ENCODE assay signal across 8 mouse cellular contexts in the genomic region with DNA sequence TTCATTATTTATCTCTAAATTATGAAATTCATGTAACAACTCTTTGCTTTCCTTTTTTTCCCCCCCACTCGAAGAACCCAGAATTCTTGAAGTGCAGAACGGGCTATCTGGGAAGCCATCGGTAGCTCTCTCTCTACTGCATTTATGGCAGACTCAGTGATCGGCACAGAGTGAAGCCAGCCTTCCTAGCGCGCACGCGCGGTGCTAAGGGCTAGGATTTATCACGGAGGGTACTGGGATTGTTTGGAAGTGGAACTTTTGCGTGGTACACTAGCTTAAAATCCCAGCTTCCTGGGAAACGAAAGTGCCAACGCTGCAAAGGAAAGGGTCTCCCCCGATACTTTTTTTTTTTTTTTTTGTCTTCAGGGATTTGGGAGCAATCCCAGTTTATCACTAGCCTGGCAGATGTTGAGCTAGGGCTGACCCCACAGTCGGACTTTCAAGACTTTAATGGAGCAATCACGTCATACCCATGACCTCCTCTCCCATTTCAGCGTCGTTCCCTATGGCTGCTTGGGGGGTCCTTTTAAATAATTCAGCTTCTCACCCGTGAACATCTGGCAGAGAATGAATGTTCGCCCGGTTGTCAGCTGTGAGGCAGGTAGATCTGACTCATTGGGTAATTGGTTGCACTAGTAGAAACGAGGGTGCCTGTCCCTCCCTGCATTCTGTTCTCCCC.
DNase-seq lines count a peak whose midpoint lies in the region; ATAC-seq lines count a peak whose summit lies in the region.

No protein-coding gene starts in this region.

- ATAC-seq in forebrain, embryonic 13.5 days: no peak
- ATAC-seq in forebrain, embryonic 15.5 days (replicated peaks): no peak
- no peak for ATAC-seq in heart, embryonic 16.5 days (replicated peaks; ENCODE audit: extremely low read depth, insufficient read depth, low FRiP score)
- no peak for ATAC-seq in neural tube, embryonic 13.5 days (ENCODE audit: low read depth)

- H3K27me3 ChIP-seq in forebrain, embryonic 13.5 days: no peaks in the 10 kb centered on the region; the same call in 1 of the 2 replicates
- no peaks in the 10 kb centered on the region for H3K27me3 ChIP-seq in forebrain, embryonic 15.5 days
- H3K27me3 ChIP-seq in heart, embryonic 16.5 days (ENCODE audit: control insufficient read depth, insufficient read depth, low read length): no peaks in the 10 kb centered on the region
- H3K27me3 ChIP-seq in neural tube, embryonic 13.5 days: peaks cover 51% of the 10 kb centered on the region

- no peaks in the 10 kb centered on the region for H3K36me3 ChIP-seq in forebrain, embryonic 13.5 days (ENCODE audit: poor library complexity, severe bottlenecking)
- no peaks in the 10 kb centered on the region for H3K36me3 ChIP-seq in forebrain, embryonic 15.5 days
- H3K36me3 ChIP-seq in heart, embryonic 16.5 days (ENCODE audit: control insufficient read depth, insufficient read depth): no peaks in the 10 kb centered on the region
- H3K36me3 ChIP-seq in neural tube, embryonic 13.5 days: no peaks in the 10 kb centered on the region

- H3K27ac ChIP-seq in forebrain, embryonic 13.5 days: no peak overlapping the region
- H3K27ac ChIP-seq in forebrain, embryonic 15.5 days (replicated peaks): no peak overlapping the region
- no peak overlapping the region for H3K27ac ChIP-seq in heart, embryonic 16.5 days (ENCODE audit: low read length)
- H3K27ac ChIP-seq in neural tube, embryonic 13.5 days (replicated peaks): no peak overlapping the region

- peak overlapping the region; percentile 19 for H3K4me2 ChIP-seq in forebrain, embryonic 13.5 days
- no peak overlapping the region; the same call in 1 of the 2 replicates for H3K4me2 ChIP-seq in forebrain, embryonic 15.5 days (replicated peaks)
- peak overlapping the region; percentile 56 for H3K4me2 ChIP-seq in heart, embryonic 16.5 days (ENCODE audit: low read depth, low read length)
- peak overlapping the region; percentile 41 for H3K4me2 ChIP-seq in neural tube, embryonic 13.5 days

- peaks cover 10% of the 10 kb centered on the region; the same call in 1 of the 2 replicates for H3K4me1 ChIP-seq in forebrain, embryonic 13.5 days
- H3K4me1 ChIP-seq in forebrain, embryonic 15.5 days: peaks cover 10% of the 10 kb centered on the region; the same call in 1 of the 2 replicates
- peaks cover 4% of the 10 kb centered on the region; the same call in 1 of the 2 replicates for H3K4me1 ChIP-seq in heart, embryonic 16.5 days (ENCODE audit: control insufficient read depth, insufficient read depth, low read length)
- peaks cover 25% of the 10 kb centered on the region for H3K4me1 ChIP-seq in neural tube, embryonic 13.5 days (replicated peaks)

- WGBS in forebrain, embryonic 13.5 days: 36% methylated on average over 22 of the region's 22 CpGs
- 38% methylated on average over 22 of the region's 22 CpGs for WGBS in forebrain, embryonic 15.5 days
- WGBS in heart, embryonic 16.5 days: 49% methylated on average over 22 of the region's 22 CpGs
- WGBS in neural tube, embryonic 13.5 days: 24% methylated on average over 22 of the region's 22 CpGs

- DNase-seq in adrenal gland, adult 2 months: peak; percentile 58
- peak; percentile 46 to 52 for DNase-seq in kidney, postnatal 25 days
- DNase-seq in c-Kit-positive CD71-positive TER-119-positive erythroid progenitor cells, embryonic 14.5 days (ENCODE audit: low spot score): no peak
- no peak for DNase-seq in thymus, postnatal 10 days (ENCODE audit: low spot score in 2 of 2)

- H3K4me3 ChIP-seq in forebrain, embryonic 13.5 days: no peak overlapping the region
- H3K4me3 ChIP-seq in forebrain, embryonic 15.5 days: no peak overlapping the region
- peak overlapping the region; percentile 21 for H3K4me3 ChIP-seq in heart, embryonic 16.5 days (ENCODE audit: low read length)
- H3K4me3 ChIP-seq in neural tube, embryonic 13.5 days: no peak overlapping the region; the same call in 1 of the 2 replicates

- H3K9me3 ChIP-seq in forebrain, embryonic 13.5 days (replicated peaks): no peaks in the 10 kb centered on the region
- H3K9me3 ChIP-seq in forebrain, embryonic 15.5 days: no peaks in the 10 kb centered on the region
- H3K9me3 ChIP-seq in heart, embryonic 16.5 days (replicated peaks; ENCODE audit: control insufficient read depth, low read length): peaks cover 5% of the 10 kb centered on the region; the same call in 1 of the 2 replicates
- no peaks in the 10 kb centered on the region for H3K9me3 ChIP-seq in neural tube, embryonic 13.5 days

- no peak overlapping the region for H3K9ac ChIP-seq in forebrain, embryonic 13.5 days
- no peak overlapping the region for H3K9ac ChIP-seq in forebrain, embryonic 15.5 days (replicated peaks)
- H3K9ac ChIP-seq in heart, embryonic 16.5 days (ENCODE audit: low read length): no peak overlapping the region
- no peak overlapping the region for H3K9ac ChIP-seq in neural tube, embryonic 13.5 days

Comparison
In these comparisons a context has a peak if more than half of its experiments do, and no peak if none do; other contexts are left out.
1. DNase-seq: peak in adrenal gland, adult 2 months (single experiment) and kidney, postnatal 25 days (2 of 2); none in c-Kit-positive CD71-positive TER-119-positive erythroid progenitor cells, embryonic 14.5 days (single experiment) and thymus, postnatal 10 days (0 of 2).